Comparison of ENCODE assay signal across 26 mouse cellular contexts in genomic region chr10:12961546-12961945, GRCm38 (mm10). TPM values are rescaled to one million over a fixed set of nuclear protein-coding genes. Genes with fewer than 3 reads are reported as not detected.
DNase-seq lines count a peak whose midpoint lies in the region; ATAC-seq and TF ChIP-seq lines count a peak whose summit lies in the region.
"Had no signal": no experiment of that assay in that cellular context is flagged by ENCODE, and none has a peak within 500 bp of the region (broad histone marks: within the 10 kb centered on the region; RNA-seq: fewer than 3 reads in every experiment).

No protein-coding gene starts in this region.

- 0 out of 2 replicates have a peak overlapping the region, but pooled peaks have one; percentile 31 for H3K9ac ChIP-seq in liver, embryonic 11.5 days (ENCODE audit: low read depth, low read length)
- peak overlapping the region; percentile 41 for H3K9ac ChIP-seq in liver, embryonic 16.5 days (ENCODE audit: low read depth, low read length)
- H3K9ac ChIP-seq in intestine, embryonic 15.5 days, result no peak overlapping the region
- H3K9ac ChIP-seq: embryonic facial prominence, embryonic 12.5 days; midbrain, embryonic 12.5 days had no signal

- peak overlapping the region; percentile 53; the same call in 1 of the 2 replicates for H3K4me3 ChIP-seq in G1E (ENCODE audit: low read depth, low read length)
- no peak overlapping the region for H3K4me3 ChIP-seq in liver, embryonic 11.5 days (ENCODE audit: low read depth, low read length)
- peak overlapping the region; percentile 44 for H3K4me3 ChIP-seq in liver, embryonic 16.5 days (ENCODE audit: low read depth, low read length)
- H3K4me3 ChIP-seq in intestine, embryonic 15.5 days (replicated peaks), result no peak overlapping the region
- H3K4me3 ChIP-seq: embryonic facial prominence, embryonic 12.5 days; hindbrain, embryonic 10.5 days; midbrain, embryonic 12.5 days had no signal

- no peaks in the 10 kb centered on the region for H3K27me3 ChIP-seq in G1E (ENCODE audit: insufficient read depth, low read length)
- H3K27me3 ChIP-seq in liver, embryonic 11.5 days (replicated peaks; ENCODE audit: control insufficient read depth, insufficient read depth, low read length), result no peaks in the 10 kb centered on the region
- no peaks in the 10 kb centered on the region for H3K27me3 ChIP-seq in liver, embryonic 16.5 days (ENCODE audit: control insufficient read depth, insufficient read depth, low read depth, low read length)
- H3K27me3 ChIP-seq in intestine, embryonic 15.5 days (replicated peaks), result no peaks in the 10 kb centered on the region

- WGBS in liver, embryonic 11.5 days, result 60% methylated on average over 8 of the region's 8 CpGs
- WGBS in liver, embryonic 16.5 days (ENCODE audit: insufficient replicate concordance), result 29% methylated on average over 8 of the region's 8 CpGs
- 87% methylated on average over 8 of the region's 8 CpGs for WGBS in intestine, embryonic 15.5 days

- H3K9me3 ChIP-seq in G1E (replicated peaks), result peaks cover 4% of the 10 kb centered on the region; the same call in 1 of the 2 replicates
- peaks cover 3% of the 10 kb centered on the region; the same call in 1 of the 2 replicates for H3K9me3 ChIP-seq in liver, embryonic 11.5 days (ENCODE audit: control insufficient read depth, low read length)
- no peaks in the 10 kb centered on the region for H3K9me3 ChIP-seq in liver, embryonic 16.5 days (replicated peaks; ENCODE audit: control insufficient read depth, low read length)
- H3K9me3 ChIP-seq in intestine, embryonic 15.5 days, result no peaks in the 10 kb centered on the region
- H3K9me3 ChIP-seq: embryonic facial prominence, embryonic 12.5 days; hindbrain, embryonic 10.5 days; midbrain, embryonic 12.5 days had no signal

- H3K4me2 ChIP-seq in liver, embryonic 11.5 days, result peak overlapping the region; percentile 66
- peak overlapping the region; percentile 95 for H3K4me2 ChIP-seq in liver, embryonic 16.5 days (ENCODE audit: low read depth, low read length)
- H3K4me2 ChIP-seq in intestine, embryonic 15.5 days (replicated peaks), result no peak overlapping the region
- H3K4me2 ChIP-seq: embryonic facial prominence, embryonic 12.5 days; midbrain, embryonic 12.5 days had no signal

- no peak for ATAC-seq in G1E (ENCODE audit: extremely low read depth, insufficient number of reproducible peaks, low FRiP score, poor library complexity, severe bottlenecking)
- no peak for ATAC-seq in liver, embryonic 11.5 days (replicated peaks; ENCODE audit: low FRiP score)
- ATAC-seq in liver, embryonic 16.5 days (ENCODE audit: low read depth), result peak; percentile 16; the same call in 1 of the 2 replicates
- ATAC-seq in intestine, embryonic 15.5 days, result no peak
- ATAC-seq: activated CD4-positive, CD25-positive, alpha-beta regulatory T cell, adult 4 months; forebrain, embryonic 16.5 days; hindbrain, postnatal 0 days had no signal

- TF ChIP-seq CTCF in G1E (IDR thresholded peaks at IDR 0.05; ENCODE audit: low read depth, low read length), result no peak

- peaks cover 60% of the 10 kb centered on the region for H3K4me1 ChIP-seq in G1E (ENCODE audit: insufficient read depth, low read depth, low read length)
- peaks cover 16% of the 10 kb centered on the region for H3K4me1 ChIP-seq in liver, embryonic 11.5 days (replicated peaks; ENCODE audit: control insufficient read depth, insufficient read depth, low read length)
- peaks cover 23% of the 10 kb centered on the region for H3K4me1 ChIP-seq in liver, embryonic 16.5 days (ENCODE audit: control insufficient read depth, low read depth, low read length)
- no peaks in the 10 kb centered on the region for H3K4me1 ChIP-seq in intestine, embryonic 15.5 days (replicated peaks)
- H3K4me1 ChIP-seq: embryonic facial prominence, embryonic 12.5 days; midbrain, embryonic 12.5 days had no signal

- peaks cover 31% of the 10 kb centered on the region for H3K36me3 ChIP-seq in G1E (replicated peaks)
- no peaks in the 10 kb centered on the region for H3K36me3 ChIP-seq in liver, embryonic 11.5 days (ENCODE audit: control insufficient read depth, insufficient read depth, low read length)
- H3K36me3 ChIP-seq in liver, embryonic 16.5 days (ENCODE audit: control insufficient read depth, insufficient read depth), result no peaks in the 10 kb centered on the region
- H3K36me3 ChIP-seq in intestine, embryonic 15.5 days, result 0 out of 2 replicates have a peak, but pooled peaks cover 3% of the 10 kb centered on the region
- H3K36me3 ChIP-seq: embryonic facial prominence, embryonic 12.5 days; hindbrain, embryonic 10.5 days; midbrain, embryonic 12.5 days had no signal

- peak; percentile 45 for DNase-seq in CD4-positive helper T cell, adult 2 months (ENCODE audit: low read depth, low spot score)
- no peak for DNase-seq in G1E (ENCODE audit: low spot score)
- DNase-seq in liver, embryonic 11.5 days (ENCODE audit: low spot score), result no peak
- DNase-seq in gastrocnemius, postnatal 10 days, result no peak
- no peak for DNase-seq in retina, postnatal 1 day
- DNase-seq: adrenal gland, adult 8-10 months; B cell, adult 2 months; cerebellum, adult 8-10 months; cerebellum, postnatal 36 days; embryo, embryonic 11 days; gastrocnemius, postnatal 14 days; heart, postnatal 14 days; kidney, adult 11 months; kidney, postnatal 14 days; layer of hippocampus, adult 9-11 months; lung, postnatal 36 days; right cerebral cortex, postnatal 14 days; thymus, postnatal 4 days had no signal

- H3K27ac ChIP-seq in liver, embryonic 11.5 days (ENCODE audit: low read depth, low read length), result peak overlapping the region; percentile 16
- peak overlapping the region; percentile 54 for H3K27ac ChIP-seq in liver, embryonic 16.5 days (ENCODE audit: low read length)
- no peak overlapping the region for H3K27ac ChIP-seq in intestine, embryonic 15.5 days
- H3K27ac ChIP-seq: embryonic facial prominence, embryonic 12.5 days; hindbrain, embryonic 10.5 days; hindbrain, postnatal 0 days; midbrain, embryonic 12.5 days had no signal

RNA-seq across cellular contexts. Expression of gene Stx11, which starts 2.6 kb away (rescaled TPM):
- 34.3 and 40.0 TPM in 2 replicates for total RNA-seq in G1E (2014; fragmentation: Nextera tagmentation)
- 25.4 and 28.4 TPM in 2 replicates for total RNA-seq in G1E (2017)
- 13.3 and 13.8 TPM in 2 replicates for polyA plus RNA-seq in G1E (2012)
- polyA plus RNA-seq in liver, embryonic 11.5 days (2014; fragmentation: Nextera tagmentation; extraction: Ambion mirVana), result 12.6 and 14.9 TPM in 2 replicates
- 9.3 and 10.8 TPM in 2 replicates for polyA plus RNA-seq in liver, embryonic 16.5 days (2015; fragmentation: Nextera tagmentation; extraction: Ambion mirVana)
- total RNA-seq in gastrocnemius, postnatal 10 days (2021), result under 1 TPM; 0.59 to 0.79 TPM
- polyA plus RNA-seq in intestine, embryonic 15.5 days (2015; fragmentation: Nextera tagmentation; extraction: Ambion mirVana), result 1.6 and 1.8 TPM in 2 replicates

RNA-seq across cellular contexts. Expression of gene Sf3b5, which starts 43.6 kb away (rescaled TPM):
- total RNA-seq in G1E (2014; fragmentation: Nextera tagmentation), result 11.0 and 14.5 TPM in 2 replicates
- total RNA-seq in G1E (2017), result 18.4 and 24.3 TPM in 2 replicates
- polyA plus RNA-seq in G1E (2012), result 98.6 and 112 TPM in 2 replicates
- polyA plus RNA-seq in liver, embryonic 11.5 days (2014; fragmentation: Nextera tagmentation; extraction: Ambion mirVana), result 48.0 and 50.1 TPM in 2 replicates
- polyA plus RNA-seq in liver, embryonic 16.5 days (2015; fragmentation: Nextera tagmentation; extraction: Ambion mirVana), result 14.5 and 15.7 TPM in 2 replicates
- 1 to 10 TPM; 4.8 TPM for total RNA-seq in gastrocnemius, postnatal 10 days (2021)
- 37.0 and 38.0 TPM in 2 replicates for polyA plus RNA-seq in intestine, embryonic 15.5 days (2015; fragmentation: Nextera tagmentation; extraction: Ambion mirVana)

Comparison
In these comparisons a context has a peak if more than half of its experiments do, and no peak if none do; other contexts are left out.
1. H3K4me3 ChIP-seq: peak in G1E (single experiment) and liver, embryonic 16.5 days (single experiment); none in liver, embryonic 11.5 days (single experiment) and intestine, embryonic 15.5 days (single experiment).